Mouse (Mus musculus) gastrocnemius, postnatal 4 days (tissue): ENCODE results near the gene Erg. TPM values are rescaled to one million over a fixed set of nuclear protein-coding genes. Genes with fewer than 3 reads are reported as not detected.

Experiments
- DNase-seq, 2 experiments: peaks; one replicate each; pipeline ENCODE4 v3.0.0; 2021 to 2022; ENCODE audit warnings: low spot score in 2 of 2, mixed read lengths in 2 of 2
- total RNA-seq, 2 experiments: library from RNA; stranded (reverse); gene quantifications; 2 replicates each; pipeline ENCODE4 v1.2.3; 2021

Erg gene
- total RNA-seq, 2 experiments from 2014 or later: 22.0 to 23.5 TPM

- no peak for DNase-seq
Observed at GRCm38 (mm10) chr16:95398761-95399343, 187.5 kb downstream of the Erg start.

DNA sequence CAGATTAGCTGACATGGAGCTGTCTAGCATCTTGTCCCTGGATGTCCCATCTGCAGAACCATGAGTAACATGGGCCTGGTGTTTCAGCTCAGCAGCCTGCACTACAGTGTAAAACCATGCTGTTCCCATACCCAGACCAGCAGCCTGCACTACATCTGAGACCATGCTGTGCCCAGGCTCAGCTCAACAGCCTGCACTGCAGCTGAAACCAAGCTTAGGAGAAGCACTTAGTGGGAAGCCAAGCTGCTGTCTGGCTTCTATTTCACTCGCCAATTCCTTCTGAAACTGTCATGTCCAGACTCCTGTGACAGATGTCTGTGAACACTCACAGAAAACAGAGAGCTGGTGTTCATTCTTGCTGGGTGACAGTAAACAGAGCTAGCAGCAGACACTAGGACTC is 195.6 kb downstream of the Erg start:
- no peak for DNase-seq

DNA sequence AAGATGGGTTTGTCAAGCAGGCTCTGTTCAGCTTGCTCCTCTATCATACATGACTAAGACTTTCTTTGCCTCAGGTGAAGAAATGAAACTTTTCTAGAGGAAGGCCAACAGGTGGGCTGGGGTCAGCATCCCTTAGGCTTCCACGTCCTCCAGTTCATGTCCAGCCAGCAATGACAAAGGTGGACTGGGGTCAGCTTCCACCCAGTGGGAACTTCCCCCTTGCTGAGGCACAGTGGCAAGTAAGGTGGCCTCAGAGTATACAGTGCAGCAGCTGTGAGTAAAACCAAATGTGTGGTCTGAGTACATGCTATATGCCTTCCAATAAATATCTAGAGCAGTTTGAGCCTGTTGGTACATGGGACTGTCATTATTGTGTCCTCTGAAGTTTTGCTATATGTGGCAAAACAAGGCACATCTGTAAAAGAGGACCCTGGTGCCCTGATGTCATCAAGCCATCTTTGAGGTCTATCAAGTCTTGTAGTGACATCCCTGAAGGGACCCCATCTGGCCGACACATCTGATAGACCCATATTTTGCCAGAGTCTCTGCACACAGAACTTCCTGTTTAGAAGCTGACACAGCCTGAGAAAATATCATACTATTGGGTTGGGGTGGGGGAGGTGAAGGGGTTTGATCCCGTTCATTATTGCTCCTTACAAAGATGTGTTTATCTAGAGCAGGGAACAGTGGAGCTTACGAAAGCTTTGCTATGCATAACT is 197.4 kb downstream of the Erg start:
- DNase-seq: no peak

DNA sequence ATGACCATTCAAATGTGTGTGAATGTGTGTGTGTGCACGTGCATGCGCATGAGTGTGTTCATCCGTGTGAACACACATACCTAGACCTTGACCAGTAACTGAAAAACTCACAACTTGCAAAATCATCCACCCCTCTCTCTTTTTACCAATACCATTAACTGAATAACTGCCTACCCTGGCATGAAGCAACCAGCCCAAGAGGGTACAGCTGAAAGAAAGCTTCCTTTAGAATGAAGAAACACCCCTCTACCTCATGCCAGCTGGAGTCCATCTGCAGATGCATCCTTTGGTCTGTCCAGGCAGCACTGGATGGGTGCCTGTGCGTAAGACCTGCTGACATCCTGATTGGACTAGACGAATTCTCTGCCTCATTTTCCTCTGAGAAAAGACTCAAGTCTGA is 198.1 kb downstream of the Erg start:
- no peak for DNase-seq

GRCm38 (mm10) chr16:95387008-95387407 is 199.4 kb downstream of the Erg start:
- no peak for DNase-seq

DNA sequence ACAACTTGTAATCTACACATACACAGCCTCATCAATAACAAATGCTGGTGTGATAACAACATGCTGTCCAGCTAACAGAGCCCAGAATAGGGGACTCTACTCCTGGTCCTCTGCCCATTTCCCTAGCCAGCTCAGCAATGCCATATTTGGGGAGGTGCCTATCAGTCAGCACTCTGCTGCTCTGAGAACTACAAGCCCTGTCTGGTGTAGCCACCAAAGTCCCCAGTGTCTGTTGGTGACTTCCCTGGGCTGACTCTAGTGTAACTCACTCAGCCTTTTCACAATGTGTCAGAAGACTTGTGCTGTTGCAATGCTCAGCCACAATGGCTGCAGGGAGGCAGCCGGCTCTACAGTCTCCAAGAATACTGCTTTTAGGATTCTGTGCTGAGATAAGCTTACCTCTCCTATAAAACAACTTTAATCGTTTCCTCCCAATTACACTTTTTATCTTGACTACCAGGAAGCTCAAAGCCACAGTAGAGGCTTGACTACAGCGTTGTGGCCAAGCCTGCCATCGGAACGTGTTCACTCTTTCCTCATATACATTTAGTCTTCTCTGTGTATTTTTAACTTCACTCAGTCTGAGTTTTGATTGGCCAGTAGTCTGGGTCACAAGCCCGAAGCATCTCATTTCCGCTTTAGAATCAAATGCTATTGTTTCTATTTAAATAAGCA is 201.0 kb downstream of the Erg start:
- no peak for DNase-seq

DNA sequence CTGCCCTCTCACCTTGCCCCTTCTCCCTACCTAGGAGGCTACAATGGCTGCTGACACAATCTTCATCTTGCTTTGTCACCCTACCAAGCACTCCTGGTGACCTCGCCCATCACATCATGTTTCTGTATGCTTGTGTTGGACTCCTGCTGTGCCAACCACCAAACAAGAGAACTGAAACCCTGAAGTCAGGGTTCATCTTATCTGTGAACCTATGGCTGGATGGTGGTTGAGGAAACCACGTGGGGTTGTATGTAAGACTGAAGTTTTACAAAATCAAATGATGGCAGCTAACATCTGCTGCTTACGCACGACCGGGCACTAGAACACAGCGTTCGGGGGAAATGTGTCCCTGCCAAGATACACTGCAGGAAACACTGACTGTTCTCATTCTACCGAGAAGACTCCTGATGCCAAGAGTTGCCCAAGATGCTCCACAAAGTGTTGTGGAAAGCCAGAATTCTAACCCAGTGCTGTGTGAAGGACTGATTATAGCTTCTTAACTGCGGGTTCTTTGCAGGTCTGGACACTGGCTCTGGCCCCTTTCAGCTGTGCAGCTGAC is 201.7 kb downstream of the Erg start:
- no peak for DNase-seq

- DNase-seq: no peak
Observed at GRCm38 (mm10) chr16:95382251-95382650, 204.1 kb downstream of the Erg start.

DNA sequence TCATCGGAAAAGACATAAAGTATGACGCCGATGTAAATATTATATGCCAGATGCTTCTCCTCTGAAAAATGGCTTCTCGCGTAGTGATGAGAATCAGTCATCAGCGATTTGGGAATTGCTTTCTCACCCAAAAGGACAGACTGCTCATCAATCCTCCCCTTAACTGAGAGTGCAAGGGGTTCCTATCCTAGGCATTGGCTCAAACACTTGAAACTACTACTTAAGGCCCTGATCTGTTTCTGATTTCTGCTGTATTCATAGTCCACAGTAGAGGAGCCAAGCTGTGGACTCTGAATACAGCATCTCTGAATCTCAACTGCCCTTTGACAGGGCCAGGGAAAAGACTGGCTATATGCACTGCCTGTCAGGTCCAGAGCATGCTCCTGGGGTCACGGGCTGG is 209.6 kb downstream of the Erg start:
- DNase-seq: no peak

GRCm38 (mm10) chr16:95376364-95376763 is 210.0 kb downstream of the Erg start:
- no peak for DNase-seq

DNA sequence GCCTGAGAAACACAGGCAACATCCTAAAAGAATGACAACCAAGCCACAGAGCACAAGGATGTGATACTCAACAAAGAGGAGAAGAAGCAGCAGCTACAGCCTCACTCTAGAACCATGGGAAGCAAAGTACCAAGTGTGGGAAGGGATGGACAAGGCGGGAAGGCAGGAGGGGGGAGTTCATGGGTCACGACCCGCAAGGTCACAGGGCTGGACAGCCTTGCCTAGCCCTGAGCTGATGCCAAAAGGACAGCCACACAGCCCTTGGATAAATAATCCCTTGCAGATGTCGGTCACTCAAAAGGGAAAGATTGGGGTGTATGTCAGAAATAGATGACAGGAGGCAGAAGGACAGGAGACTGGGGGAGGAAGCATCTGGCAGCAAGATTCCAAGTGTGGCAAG is 211.7 kb downstream of the Erg start:
- no peak for DNase-seq

GRCm38 (mm10) chr16:95372960-95373359 is 213.4 kb downstream of the Erg start:
- no peak for DNase-seq

DNA sequence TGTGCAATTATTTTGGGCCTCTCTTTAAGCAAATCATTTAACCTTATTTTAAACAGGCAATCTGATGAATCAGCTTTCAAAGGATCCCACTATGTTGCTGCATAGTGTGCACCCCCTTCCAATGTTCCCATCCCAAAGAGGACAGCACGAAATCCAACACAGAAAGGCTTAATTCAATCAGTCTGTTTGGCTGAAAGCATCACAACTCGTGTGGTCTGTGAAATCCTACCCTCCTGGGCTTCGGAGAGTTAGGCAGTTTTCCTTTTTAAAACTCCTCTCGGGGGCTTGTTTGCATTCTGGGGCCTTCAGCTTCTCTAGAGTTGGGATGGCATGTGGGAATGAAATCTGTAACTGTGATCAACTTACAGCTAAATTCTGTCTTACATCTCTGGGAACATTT is 214.7 kb downstream of the Erg start:
- DNase-seq: no peak

- peak in 1 of 2 experiments; percentile 44 for DNase-seq
Observed at GRCm38 (mm10) chr16:95366989-95367765, 219.2 kb downstream of the Erg start.

DNA sequence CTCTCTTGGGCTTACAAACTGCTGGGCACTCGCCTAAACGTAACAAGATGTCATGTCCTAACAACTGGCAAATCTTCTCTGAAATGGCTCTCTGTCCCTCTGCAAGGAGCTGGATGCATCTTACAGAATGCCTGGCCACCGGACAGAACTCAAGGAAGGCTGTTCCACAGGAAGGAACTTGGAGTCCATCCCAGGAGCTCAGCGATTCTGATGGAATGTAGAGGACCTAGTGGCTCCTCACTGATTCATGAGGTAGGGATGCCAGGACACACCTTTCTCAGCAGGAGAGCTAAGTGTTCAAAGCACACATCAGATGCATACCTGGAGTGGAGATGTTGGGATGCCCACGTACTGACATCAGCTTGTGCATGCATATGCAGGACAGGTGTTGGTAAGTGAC is 221.2 kb downstream of the Erg start:
- no peak for DNase-seq

- DNase-seq: no peak
Observed at GRCm38 (mm10) chr16:95363632-95364465, 222.5 kb downstream of the Erg start.

DNA sequence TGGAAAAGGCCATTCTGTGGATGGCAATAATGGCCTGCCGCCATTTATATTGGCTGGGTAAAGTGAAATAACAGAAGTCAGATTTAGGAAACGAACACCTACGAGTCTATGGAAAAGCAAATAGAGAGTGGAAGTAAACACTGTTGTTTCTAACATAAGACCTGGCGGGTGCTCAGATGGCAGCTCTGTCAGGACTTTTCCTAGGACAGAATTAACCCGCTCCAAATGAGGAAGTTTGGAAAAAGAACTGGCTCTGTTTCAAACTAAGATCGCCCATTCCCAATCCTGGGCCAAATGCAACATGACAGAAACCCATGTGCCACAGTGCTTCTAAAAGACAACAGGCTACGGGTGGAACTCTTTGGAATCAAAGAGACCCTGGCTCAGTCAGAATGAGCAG is 224.4 kb downstream of the Erg start:
- DNase-seq: no peak

DNA sequence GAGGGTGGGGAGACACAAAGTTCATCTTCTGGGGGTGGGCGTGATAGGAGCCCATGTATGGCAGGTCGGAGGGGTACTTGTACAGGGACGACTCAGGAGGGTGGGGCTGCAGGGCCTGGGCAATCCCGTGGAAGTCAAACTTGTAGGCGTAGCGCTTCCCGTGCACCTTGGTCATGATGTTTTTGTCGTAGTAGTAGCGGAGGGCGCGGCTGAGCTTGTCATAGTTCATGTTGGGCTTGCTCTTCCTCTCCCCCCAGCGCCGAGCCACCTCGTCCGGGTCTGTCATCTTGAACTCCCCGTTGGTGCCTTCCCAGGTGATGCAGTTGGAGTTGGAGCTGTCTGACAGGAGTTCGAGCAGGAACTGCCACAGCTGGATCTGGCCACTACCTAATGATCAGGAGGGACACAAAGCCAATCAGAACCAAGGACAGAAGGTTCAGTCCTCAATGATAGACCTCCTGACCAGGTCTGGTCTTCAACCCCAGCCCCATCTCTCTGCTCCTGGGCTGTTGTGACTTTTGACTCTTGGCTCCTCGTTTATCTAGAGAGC is 225.4 kb downstream of the Erg start:
- no peak for DNase-seq

GRCm38 (mm10) chr16:95360214-95360850 is 226.1 kb downstream of the Erg start:
- no peak for DNase-seq
